Mouse (Mus musculus): Measurements from ENCODE around the gene Prex1. TPM values are rescaled to one million over a fixed set of nuclear protein-coding genes. Genes with fewer than 3 reads are reported as not detected.

The Prex1 gene
- polyA plus RNA-seq, 1 experiment from 2014 or later, result 11.6 TPM

GRCm38 (mm10) chr2:166655727-166656520 lies 57.7 kb downstream of the Prex1 start:
- ATAC-seq (replicated peaks; ENCODE audit: extremely low read depth, insufficient read depth, low FRiP score), result peak; percentile 33
- H3K4me2 ChIP-seq (ENCODE audit: low read depth, low read length), result peak overlapping the region; percentile 41
- peak overlapping the region; percentile 72 for H3K27ac ChIP-seq (ENCODE audit: low read length)
- 0 out of 2 replicates have a peak overlapping the region, but pooled peaks have one; percentile 3 for H3K4me3 ChIP-seq (ENCODE audit: low read length)
- H3K4me1 ChIP-seq (ENCODE audit: control insufficient read depth, insufficient read depth, low read length), result peaks cover 16% of the 10 kb centered on the region
- H3K36me3 ChIP-seq (ENCODE audit: control insufficient read depth, insufficient read depth), result no peaks in the 10 kb centered on the region
- 44% methylated on average over 11 of the region's 11 CpGs for WGBS
- no peak overlapping the region for H3K9ac ChIP-seq (ENCODE audit: low read length)
- H3K9me3 ChIP-seq (replicated peaks; ENCODE audit: control insufficient read depth, low read length), result no peaks in the 10 kb centered on the region
- H3K27me3 ChIP-seq (ENCODE audit: control insufficient read depth, insufficient read depth, low read length), result no peaks in the 10 kb centered on the region

GRCm38 (mm10) chr2:166655308-166655707 lies 58.3 kb downstream of the Prex1 start:
- peaks cover 17% of the 10 kb centered on the region for H3K4me1 ChIP-seq (ENCODE audit: control insufficient read depth, insufficient read depth, low read length)
- no peaks in the 10 kb centered on the region for H3K9me3 ChIP-seq (replicated peaks; ENCODE audit: control insufficient read depth, low read length)
- H3K4me3 ChIP-seq (ENCODE audit: low read length), result no peak overlapping the region
- H3K4me2 ChIP-seq (ENCODE audit: low read depth, low read length), result no peak overlapping the region
- H3K36me3 ChIP-seq (ENCODE audit: control insufficient read depth, insufficient read depth), result no peaks in the 10 kb centered on the region
- H3K27me3 ChIP-seq (ENCODE audit: control insufficient read depth, insufficient read depth, low read length), result no peaks in the 10 kb centered on the region
- no peak overlapping the region for H3K9ac ChIP-seq (ENCODE audit: low read length)
- H3K27ac ChIP-seq (ENCODE audit: low read length), result peak overlapping the region; percentile 72; the same call in 1 of the 2 replicates
- WGBS, result 85% methylated on average over 4 of the region's 4 CpGs
- no peak for ATAC-seq (replicated peaks; ENCODE audit: extremely low read depth, insufficient read depth, low FRiP score)

- H3K9me3 ChIP-seq (replicated peaks; ENCODE audit: control insufficient read depth, low read length), result no peaks in the 10 kb centered on the region
- peaks cover 19% of the 10 kb centered on the region for H3K4me1 ChIP-seq (ENCODE audit: control insufficient read depth, insufficient read depth, low read length)
- no peak for ATAC-seq (replicated peaks; ENCODE audit: extremely low read depth, insufficient read depth, low FRiP score)
- no peak overlapping the region for H3K4me2 ChIP-seq (ENCODE audit: low read depth, low read length)
- no peak overlapping the region for H3K9ac ChIP-seq (ENCODE audit: low read length)
- 82% methylated on average over 4 of the region's 4 CpGs for WGBS
- no peak overlapping the region for H3K27ac ChIP-seq (ENCODE audit: low read length)
- no peaks in the 10 kb centered on the region for H3K27me3 ChIP-seq (ENCODE audit: control insufficient read depth, insufficient read depth, low read length)
- H3K4me3 ChIP-seq (ENCODE audit: low read length), result no peak overlapping the region
- no peaks in the 10 kb centered on the region for H3K36me3 ChIP-seq (ENCODE audit: control insufficient read depth, insufficient read depth)
Observed at GRCm38 (mm10) chr2:166654875-166655274, 58.8 kb downstream of the Prex1 start.

GRCm38 (mm10) chr2:166653564-166653963 lies 60.1 kb downstream of the Prex1 start:
- WGBS, result 36% methylated on average over 5 of the region's 5 CpGs
- no peaks in the 10 kb centered on the region for H3K9me3 ChIP-seq (replicated peaks; ENCODE audit: control insufficient read depth, low read length)

GRCm38 (mm10) chr2:166652672-166653071 lies 61.0 kb downstream of the Prex1 start:
- no peak for ATAC-seq (replicated peaks; ENCODE audit: extremely low read depth, insufficient read depth, low FRiP score)
- WGBS, result 78% methylated on average over 4 of the region's 4 CpGs
- Histone ChIP-seq H3K27me3 (ENCODE audit: control insufficient read depth, insufficient read depth, low read length) (no peaks in the 10 kb centered on the region), H3K4me1 (ENCODE audit: control insufficient read depth, insufficient read depth, low read length) (peaks cover 16% of the 10 kb centered on the region), H3K4me3 (ENCODE audit: low read length) (no peak overlapping the region), H3K4me2 (ENCODE audit: low read depth, low read length) (no peak overlapping the region), H3K9me3 (replicated peaks; ENCODE audit: control insufficient read depth, low read length) (no peaks in the 10 kb centered on the region), H3K9ac (ENCODE audit: low read length) (no peak overlapping the region), H3K36me3 (ENCODE audit: control insufficient read depth, insufficient read depth) (no peaks in the 10 kb centered on the region), H3K27ac (ENCODE audit: low read length) (no peak overlapping the region)

More at GRCm38 (mm10) chr2:166653564-166653963, 60.1 kb downstream of the Prex1 start:
- no peak overlapping the region for H3K4me2 ChIP-seq (ENCODE audit: low read depth, low read length)
- no peak overlapping the region for H3K9ac ChIP-seq (ENCODE audit: low read length)
- ATAC-seq (replicated peaks; ENCODE audit: extremely low read depth, insufficient read depth, low FRiP score), result no peak
- no peaks in the 10 kb centered on the region for H3K36me3 ChIP-seq (ENCODE audit: control insufficient read depth, insufficient read depth)
- no peak overlapping the region for H3K4me3 ChIP-seq (ENCODE audit: low read length)
- no peak overlapping the region for H3K27ac ChIP-seq (ENCODE audit: low read length)
- peaks cover 16% of the 10 kb centered on the region for H3K4me1 ChIP-seq (ENCODE audit: control insufficient read depth, insufficient read depth, low read length)
- H3K27me3 ChIP-seq (ENCODE audit: control insufficient read depth, insufficient read depth, low read length), result no peaks in the 10 kb centered on the region

- WGBS, result 66% methylated on average over 10 of the region's 10 CpGs
- H3K36me3 ChIP-seq (ENCODE audit: control insufficient read depth, insufficient read depth), result no peaks in the 10 kb centered on the region
- no peak overlapping the region for H3K4me3 ChIP-seq (ENCODE audit: low read length)
- no peak overlapping the region for H3K9ac ChIP-seq (ENCODE audit: low read length)
- H3K27me3 ChIP-seq (ENCODE audit: control insufficient read depth, insufficient read depth, low read length), result no peaks in the 10 kb centered on the region
- no peaks in the 10 kb centered on the region for H3K9me3 ChIP-seq (replicated peaks; ENCODE audit: control insufficient read depth, low read length)
- no peak for ATAC-seq (replicated peaks; ENCODE audit: extremely low read depth, insufficient read depth, low FRiP score)
- no peak overlapping the region for H3K4me2 ChIP-seq (ENCODE audit: low read depth, low read length)
- H3K4me1 ChIP-seq (ENCODE audit: control insufficient read depth, insufficient read depth, low read length), result peaks cover 13% of the 10 kb centered on the region
- peak overlapping the region; percentile 62; the same call in 1 of the 2 replicates for H3K27ac ChIP-seq (ENCODE audit: low read length)
Observed at GRCm38 (mm10) chr2:166651317-166652030, 62.2 kb downstream of the Prex1 start.

GRCm38 (mm10) chr2:166650414-166650813 lies 63.2 kb downstream of the Prex1 start:
- Histone ChIP-seq H3K4me1 (ENCODE audit: control insufficient read depth, insufficient read depth, low read length) (peaks cover 4% of the 10 kb centered on the region; the same call in 1 of the 2 replicates), H3K9ac (ENCODE audit: low read length) (no peak overlapping the region), H3K4me3 (ENCODE audit: low read length) (no peak overlapping the region), H3K27me3 (ENCODE audit: control insufficient read depth, insufficient read depth, low read length) (no peaks in the 10 kb centered on the region), H3K9me3 (replicated peaks; ENCODE audit: control insufficient read depth, low read length) (no peaks in the 10 kb centered on the region), H3K36me3 (ENCODE audit: control insufficient read depth, insufficient read depth) (no peaks in the 10 kb centered on the region), H3K27ac (ENCODE audit: low read length) (peak overlapping the region; percentile 62), H3K4me2 (ENCODE audit: low read depth, low read length) (no peak overlapping the region)
- 62% methylated on average over 9 of the region's 9 CpGs for WGBS
- ATAC-seq (replicated peaks; ENCODE audit: extremely low read depth, insufficient read depth, low FRiP score), result no peak

- H3K4me3 ChIP-seq (ENCODE audit: low read length), result no peak overlapping the region
- no peaks in the 10 kb centered on the region for H3K9me3 ChIP-seq (replicated peaks; ENCODE audit: control insufficient read depth, low read length)
- peaks cover 4% of the 10 kb centered on the region; the same call in 1 of the 2 replicates for H3K4me1 ChIP-seq (ENCODE audit: control insufficient read depth, insufficient read depth, low read length)
- H3K4me2 ChIP-seq (ENCODE audit: low read depth, low read length), result no peak overlapping the region
- no peaks in the 10 kb centered on the region for H3K27me3 ChIP-seq (ENCODE audit: control insufficient read depth, insufficient read depth, low read length)
- ATAC-seq (replicated peaks; ENCODE audit: extremely low read depth, insufficient read depth, low FRiP score), result no peak
- H3K9ac ChIP-seq (ENCODE audit: low read length), result no peak overlapping the region
- no peaks in the 10 kb centered on the region for H3K36me3 ChIP-seq (ENCODE audit: control insufficient read depth, insufficient read depth)
- 69% methylated on average over 7 of the region's 7 CpGs for WGBS
- H3K27ac ChIP-seq (ENCODE audit: low read length), result peak overlapping the region; percentile 25; the same call in 1 of the 2 replicates
Observed at GRCm38 (mm10) chr2:166647242-166647641, 66.4 kb downstream of the Prex1 start.
